Mouse (Mus musculus): Measurements from ENCODE around the gene Poll.

GRCm38 (mm10) chr19:45608648-45609339 is 48.5 kb upstream of the Poll start:
- TF ChIP-seq GATA1 (IDR thresholded peaks at IDR 0.05; ENCODE audit: borderline replicate concordance, low read length) (no peak), CTCF (IDR thresholded peaks at IDR 0.05; ENCODE audit: low read depth, low read length) (no peak), TAL1 (conservative IDR thresholded peaks at IDR 0.05; ENCODE audit: low read depth, low read length) (no peak), GATA2 (IDR thresholded peaks at IDR 0.05; ENCODE audit: borderline replicate concordance, low read depth, low read length) (no peak)
